Mouse (Mus musculus): ENCODE measurements around the gene Rassf7. TPM values are rescaled to one million over a fixed set of nuclear protein-coding genes. Genes with fewer than 3 reads are reported as not detected.

Gene Rassf7
- total RNA-seq, 2 experiments from 2014 or later = 0.28 TPM; not detected in 1

DNA sequence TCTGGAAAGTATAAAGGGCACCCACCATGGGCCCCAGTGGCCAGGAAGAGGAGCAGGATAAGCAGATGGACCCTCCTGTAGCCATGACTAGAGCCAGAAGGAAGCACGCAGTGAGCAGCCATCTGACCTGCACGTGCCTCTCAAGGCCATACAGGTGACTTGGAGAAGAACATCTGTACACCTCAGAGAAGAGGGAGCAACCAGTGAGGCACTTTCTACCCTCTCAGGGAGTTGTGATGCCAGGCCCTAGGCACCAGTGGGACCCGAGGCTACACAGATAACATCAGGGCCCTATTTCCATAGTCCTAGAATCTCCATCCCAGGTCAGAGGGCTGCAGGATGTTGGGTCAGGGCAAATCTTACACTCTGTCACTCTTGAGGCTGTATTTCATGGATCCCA is 25.4 kb upstream of the Rassf7 start:
- intact Hi-C loops (cut with DNase I) = loop anchor here (5.0 kb wide), 1 partner anchor 98 kb away; no protein-coding TSS in a partner anchor
- TF ChIP-seq CTCF (IDR thresholded peaks at IDR 0.05) = no peak
- Histone ChIP-seq H3K4me3 (no peak overlapping the region), H3K27ac (no peak overlapping the region)
- no peak for DNase-seq

GRCm38 (mm10) chr7:141191036-141191435 is 24.6 kb upstream of the Rassf7 start:
- Histone ChIP-seq H3K27ac (peak overlapping the region; percentile 35; the same call in 1 of the 2 replicates), H3K4me3 (peak overlapping the region; percentile 76)
- intact Hi-C loops (cut with DNase I) = loop anchor here (5.0 kb wide), 1 partner anchor 99 kb away; no protein-coding TSS in a partner anchor
- TF ChIP-seq CTCF (IDR thresholded peaks at IDR 0.05) = no peak
- DNase-seq = peak; percentile 41

DNA sequence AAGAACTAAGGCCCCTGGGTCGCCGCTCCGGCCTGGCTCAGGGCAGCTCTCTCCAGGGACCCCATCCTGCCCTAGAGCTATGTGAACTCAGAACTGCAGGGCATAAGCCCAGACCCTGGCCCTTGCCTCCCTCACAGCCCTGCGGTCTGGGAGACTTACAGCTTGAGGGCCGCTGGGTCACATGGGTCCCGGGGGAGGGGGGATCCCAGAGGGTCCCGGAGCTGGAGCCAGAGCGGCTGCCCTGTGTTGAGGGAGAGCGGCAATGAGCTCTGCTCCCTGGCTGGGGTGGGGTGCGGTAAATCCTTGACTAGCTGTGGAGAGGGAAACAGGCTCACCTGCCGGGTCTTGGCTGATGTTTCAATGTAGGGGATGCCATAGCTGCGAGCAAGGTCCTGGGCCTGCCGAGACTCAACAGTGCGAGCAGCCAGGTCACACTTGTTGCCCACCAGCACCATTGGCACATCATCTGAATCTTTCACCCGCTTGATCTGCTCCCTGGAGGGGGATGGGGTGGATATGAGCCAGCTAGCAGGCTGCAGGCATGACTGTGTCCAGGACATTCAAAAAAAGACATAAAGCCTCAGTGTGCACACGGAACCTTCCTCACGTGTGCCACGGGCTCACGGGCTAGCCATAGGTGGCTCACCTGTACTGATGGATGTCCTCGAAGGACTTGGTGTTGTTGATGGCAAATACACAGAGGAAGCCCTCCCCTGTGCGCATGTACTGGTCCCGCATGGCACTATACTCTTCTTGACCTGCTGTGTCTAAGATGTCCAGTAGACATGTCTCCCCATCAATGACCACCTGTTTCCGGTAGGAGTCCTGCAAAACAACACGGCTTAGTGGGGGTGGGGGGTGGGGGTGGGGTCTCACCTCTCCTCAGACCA is 23.6 kb upstream of the Rassf7 start:
- peak overlapping the region; percentile 96 for H3K27ac ChIP-seq
- H3K4me3 ChIP-seq = peak overlapping the region; percentile 76
- intact Hi-C loops (cut with DNase I) = loop anchor here (5.0 kb wide), 1 partner anchor 100 kb away; no protein-coding TSS in a partner anchor
- no peak for TF ChIP-seq CTCF (IDR thresholded peaks at IDR 0.05)
- no peak for DNase-seq

DNA sequence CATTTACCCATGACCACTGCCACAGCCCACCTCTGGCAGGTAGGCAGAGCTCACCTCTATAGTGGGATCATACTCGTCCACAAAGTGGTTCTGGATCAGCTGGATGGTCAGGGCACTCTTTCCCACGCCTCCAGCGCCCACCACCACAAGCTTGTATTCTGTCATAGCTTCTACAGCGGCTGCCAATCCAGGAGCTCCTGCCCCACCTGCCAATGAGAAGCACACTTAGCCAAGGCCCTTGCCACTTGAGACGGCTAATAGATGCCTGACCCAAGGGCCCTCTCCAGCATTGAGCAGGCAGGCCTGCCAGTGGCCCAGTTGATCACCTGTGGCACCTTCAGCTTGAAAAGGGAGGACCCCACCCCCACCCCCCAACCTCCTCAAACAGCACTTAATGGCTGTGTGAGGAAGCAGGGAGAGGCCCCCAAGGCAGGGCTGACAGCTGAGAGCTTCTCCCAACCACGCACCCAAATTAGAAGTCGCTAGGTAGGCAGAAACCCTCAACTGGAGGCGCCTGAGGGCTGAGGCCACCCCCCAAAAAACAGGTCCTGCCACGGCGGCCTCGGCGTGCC is 22.8 kb upstream of the Rassf7 start:
- intact Hi-C loops (cut with DNase I) = loop anchor here (5.0 kb wide), 1 partner anchor 101 kb away; no protein-coding TSS in a partner anchor
- peak overlapping the region; percentile 76 for H3K4me3 ChIP-seq
- DNase-seq = peak; percentile 68
- TF ChIP-seq CTCF (IDR thresholded peaks at IDR 0.05) = no peak
- H3K27ac ChIP-seq = peak overlapping the region; percentile 96

DNA sequence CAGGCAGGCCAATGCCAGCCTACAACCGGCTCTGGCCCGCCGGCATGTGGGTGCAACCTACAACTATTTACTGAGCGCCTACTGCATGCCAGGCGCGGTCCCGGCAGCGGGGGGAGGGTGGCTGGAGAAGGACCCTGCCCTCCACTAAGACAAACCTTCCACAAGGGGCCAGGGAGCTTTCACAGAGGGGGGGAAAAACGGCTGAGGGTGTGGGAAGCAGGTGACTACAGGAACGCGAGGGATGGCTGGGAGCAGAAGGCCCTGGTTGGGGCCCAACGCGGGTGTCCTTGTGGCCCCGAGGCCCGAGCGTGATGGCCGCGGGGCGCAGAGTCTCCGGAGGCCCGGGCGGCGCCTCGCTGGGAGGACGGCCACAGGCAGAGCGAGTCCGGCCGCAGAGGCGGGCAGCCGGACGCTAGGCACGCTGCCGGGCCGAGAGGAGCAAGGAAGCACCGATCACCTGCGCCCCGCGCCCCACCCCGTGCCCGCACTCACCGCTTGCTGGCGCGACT is 22.3 kb upstream of the Rassf7 start:
- intact Hi-C loops (cut with DNase I) = loop anchor here (5.0 kb wide), 1 partner anchor 101 kb away; no protein-coding TSS in a partner anchor
- Histone ChIP-seq H3K4me3 (peak overlapping the region; percentile 76), H3K27ac (peak overlapping the region; percentile 96)
- peak; percentile 70 for DNase-seq
- TF ChIP-seq CTCF (IDR thresholded peaks at IDR 0.05) = no peak

DNA sequence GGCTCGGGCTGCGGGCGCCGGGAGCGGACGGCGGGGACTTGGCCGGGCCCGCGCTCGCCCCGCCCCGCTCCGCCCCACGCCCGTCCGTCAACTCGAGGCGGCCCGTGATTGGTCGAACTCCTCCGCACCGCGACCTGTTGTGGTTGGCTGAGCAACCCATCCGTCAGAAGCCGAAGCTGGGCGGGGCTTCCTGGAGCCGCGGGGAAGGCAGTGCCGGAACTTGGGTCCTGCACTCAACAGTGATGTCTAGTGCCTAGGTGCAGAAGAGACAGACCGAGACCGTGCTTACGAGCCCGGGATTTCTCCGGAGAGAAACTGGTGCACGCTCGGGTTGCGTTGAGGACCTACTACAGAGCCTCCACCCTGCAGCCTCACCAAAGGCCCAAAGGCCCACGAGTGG is 21.7 kb upstream of the Rassf7 start, which contains the start of the genes Hras and Lrrc56:
Gene Hras (minus strand): TSS at position 58 of the 400 bp plus-strand sequence.
Gene Lrrc56 (plus strand): TSS at position 210 of the 400 bp plus-strand sequence.
- H3K4me3 ChIP-seq = peak within 1 kb of the TSS; percentile 76
- peak; percentile 99 for DNase-seq
- H3K27ac ChIP-seq = peak within 1 kb of the TSS; percentile 96
- TF ChIP-seq CTCF (IDR thresholded peaks at IDR 0.05) = no peak
- intact Hi-C loops (cut with DNase I) = loop anchor here (5.0 kb wide), 1 partner anchor 102 kb away; no protein-coding TSS in a partner anchor

- intact Hi-C loops (cut with DNase I) = loop anchor here (5.0 kb wide), 1 partner anchor 102 kb away; no protein-coding TSS in a partner anchor
- H3K4me3 ChIP-seq = peak overlapping the region; percentile 76
- no peak for DNase-seq
Measured at GRCm38 (mm10) chr7:141194409-141194808, 21.3 kb upstream of the Rassf7 start.

GRCm38 (mm10) chr7:141194830-141195229 is 20.8 kb upstream of the Rassf7 start:
- intact Hi-C loops (cut with DNase I) = loop anchor here (5.0 kb wide), 1 partner anchor 103 kb away; no protein-coding TSS in a partner anchor
- no peak for TF ChIP-seq CTCF (IDR thresholded peaks at IDR 0.05)
- Histone ChIP-seq H3K4me3 (peak overlapping the region; percentile 76), H3K27ac (peak overlapping the region; percentile 88)
- peak; percentile 86 for DNase-seq

More at GRCm38 (mm10) chr7:141194409-141194808, 21.3 kb upstream of the Rassf7 start:
- TF ChIP-seq CTCF (IDR thresholded peaks at IDR 0.05) = no peak
- H3K27ac ChIP-seq = peak overlapping the region; percentile 88

DNA sequence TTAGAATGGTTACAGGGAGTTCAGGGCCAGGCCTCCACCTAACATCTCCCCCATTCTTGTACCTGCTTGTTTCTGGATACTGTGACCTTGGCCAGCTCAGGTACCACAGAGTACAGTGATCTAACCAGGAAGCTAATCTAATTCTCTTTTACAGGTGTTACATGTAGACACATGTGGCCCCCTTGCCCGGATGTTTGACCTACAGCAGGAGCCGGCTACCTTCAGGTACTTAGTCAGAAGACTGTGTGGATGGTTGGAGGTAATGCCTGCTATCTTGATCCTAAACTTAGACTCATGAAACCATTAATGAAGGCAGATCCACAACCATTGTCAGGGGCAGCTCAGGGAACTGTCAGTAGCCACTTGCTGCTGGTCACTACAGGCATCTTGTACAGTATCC is 19.9 kb upstream of the Rassf7 start:
- Histone ChIP-seq H3K27ac (no peak overlapping the region), H3K4me3 (no peak overlapping the region)
- DNase-seq = no peak
- intact Hi-C loops (cut with DNase I) = no loop called here
- TF ChIP-seq CTCF (IDR thresholded peaks at IDR 0.05) = no peak

DNA sequence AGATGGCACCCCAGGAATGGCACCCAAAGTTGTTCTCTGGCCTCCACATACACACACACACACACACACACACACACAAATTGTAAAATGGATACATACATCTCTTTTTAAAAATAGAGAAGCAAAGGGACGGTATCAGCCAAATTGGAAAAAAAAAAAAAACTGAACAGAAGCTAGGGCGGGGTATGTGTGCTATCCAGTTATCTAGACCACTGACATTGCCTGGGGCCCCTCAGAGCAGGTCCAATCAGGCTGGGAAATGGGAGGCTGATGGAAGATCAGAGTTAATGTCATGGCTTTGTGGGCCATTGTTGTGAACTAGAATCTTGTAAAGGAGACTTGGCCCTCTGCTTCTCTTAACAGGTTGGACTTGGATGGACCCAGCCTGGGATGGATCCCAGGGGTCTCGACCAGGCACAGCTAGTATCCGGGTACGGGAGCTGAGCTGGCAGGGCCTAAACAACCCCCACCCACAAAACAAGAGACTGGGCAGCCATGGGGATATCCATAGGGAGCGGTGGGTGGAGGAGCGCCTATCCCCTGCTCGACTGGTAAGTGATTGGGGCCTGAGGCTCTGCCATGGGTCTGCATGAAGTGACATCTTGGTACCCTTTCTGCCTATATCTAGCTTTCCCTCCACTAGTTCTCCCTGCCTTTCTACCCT is 18.9 kb upstream of the Rassf7 start:
- intact Hi-C loops (cut with DNase I) = no loop called here
- DNase-seq = no peak
- Histone ChIP-seq H3K4me3 (no peak overlapping the region), H3K27ac (no peak overlapping the region)
- no peak for TF ChIP-seq CTCF (IDR thresholded peaks at IDR 0.05)

- no peak for TF ChIP-seq CTCF (IDR thresholded peaks at IDR 0.05)
- DNase-seq = no peak
- Histone ChIP-seq H3K4me3 (no peak overlapping the region), H3K27ac (no peak overlapping the region)
- intact Hi-C loops (cut with DNase I) = no loop called here
Measured at GRCm38 (mm10) chr7:141198121-141198520, 17.5 kb upstream of the Rassf7 start.

GRCm38 (mm10) chr7:141204546-141204945 is 11.1 kb upstream of the Rassf7 start:
- TF ChIP-seq CTCF (IDR thresholded peaks at IDR 0.05) = no peak

More at GRCm38 (mm10) chr7:141204546-141204945, 11.1 kb upstream of the Rassf7 start:
- Histone ChIP-seq H3K27ac (no peak overlapping the region), H3K4me3 (no peak overlapping the region)
- intact Hi-C loops (cut with DNase I) = no loop called here
- peak; percentile 4 for DNase-seq
